Mouse (Mus musculus): ENCODE data around the gene Cntnap5b.

- TF ChIP-seq POLR2A (IDR thresholded peaks at IDR 0.05; ENCODE audit: borderline replicate concordance, low read depth, low read length), result no peak
- no peak for TF ChIP-seq CTCF (IDR thresholded peaks at IDR 0.05; ENCODE audit: low read depth, low read length)
Observed at GRCm38 (mm10) chr1:100104343-100104742, 331.8 kb downstream of the Cntnap5b start.
